10 mouse cellular contexts compared by ENCODE assay signal in the genomic region with DNA sequence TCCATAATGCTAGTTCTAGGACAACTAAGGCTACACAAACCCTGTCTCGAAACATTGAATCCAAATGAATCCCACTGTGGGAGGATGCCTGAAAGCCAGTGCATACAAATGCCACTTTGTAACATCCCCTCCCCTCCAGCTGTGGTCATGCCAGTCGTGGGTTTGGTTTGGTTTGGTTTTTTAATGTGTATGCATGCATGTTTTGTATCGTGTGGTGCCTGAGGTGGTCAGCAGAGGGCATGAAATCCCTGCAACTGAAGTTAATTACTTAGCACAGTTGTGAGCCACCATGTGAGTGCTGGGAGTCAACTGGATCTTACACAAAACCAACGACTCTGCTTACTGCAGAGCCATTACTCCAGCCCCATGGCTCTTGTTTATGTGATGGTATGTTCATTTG. TPM values are rescaled to one million over a fixed set of nuclear protein-coding genes. Genes with fewer than 3 reads are reported as not detected.
A peak's percentile ranks its signal among the peaks of the same experiment; 100 is the strongest.
DNase-seq lines count a peak whose midpoint lies in the region; ATAC-seq and TF ChIP-seq lines count a peak whose summit lies in the region.
"Had no signal": no experiment of that assay in that cellular context is flagged by ENCODE, and none has a peak within 500 bp of the region (broad histone marks: within the 10 kb centered on the region; RNA-seq: fewer than 3 reads in every experiment).

No protein-coding gene starts in this region.

- H3K9ac ChIP-seq in liver, embryonic 14.5 days (replicated peaks): no peak overlapping the region
- H3K9ac ChIP-seq in liver, embryonic 12.5 days: no peak overlapping the region
- no peak overlapping the region for H3K9ac ChIP-seq in hindbrain, embryonic 12.5 days
- no peak overlapping the region for H3K9ac ChIP-seq in midbrain, postnatal 0 days (replicated peaks; ENCODE audit: low read length, poor library complexity, severe bottlenecking)
- H3K9ac ChIP-seq: limb, embryonic 12.5 days; stomach, embryonic 15.5 days had no signal

- no peak overlapping the region for H3K27ac ChIP-seq in liver, embryonic 14.5 days
- no peak overlapping the region for H3K27ac ChIP-seq in liver, embryonic 12.5 days
- H3K27ac ChIP-seq in hindbrain, embryonic 12.5 days: no peak overlapping the region
- no peak overlapping the region for H3K27ac ChIP-seq in midbrain, postnatal 0 days (ENCODE audit: low read depth, low read length)
- H3K27ac ChIP-seq: limb, embryonic 12.5 days; stomach, embryonic 15.5 days had no signal

- no peak for TF ChIP-seq EP300 in liver, embryonic 14.5 days (IDR thresholded peaks at IDR 0.05; ENCODE audit: low read depth)

- WGBS in liver, embryonic 14.5 days (ENCODE audit: insufficient replicate concordance): 65% methylated on average over 4 of the region's 4 CpGs
- 69% methylated on average over 4 of the region's 4 CpGs for WGBS in liver, embryonic 12.5 days (ENCODE audit: insufficient replicate concordance)
- WGBS in hindbrain, embryonic 12.5 days: 65% methylated on average over 4 of the region's 4 CpGs
- WGBS in midbrain, postnatal 0 days: 49% methylated on average over 4 of the region's 4 CpGs

- peak; percentile 33 for TF ChIP-seq CTCF in liver, embryonic 14.5 days (IDR thresholded peaks at IDR 0.05; ENCODE audit: low read depth)
- peak; percentile 73 for TF ChIP-seq CTCF in midbrain, postnatal 0 days (IDR thresholded peaks at IDR 0.05)

- peaks cover 0 to 2% of the 10 kb centered on the region in 2 experiments; a peak in 2 of 4 replicates for H3K4me1 ChIP-seq in liver, embryonic 14.5 days (replicated peaks; ENCODE audit: control insufficient read depth in 2 of 2, insufficient read depth in 2 of 2, low read length in 1 of 2)
- H3K4me1 ChIP-seq in liver, embryonic 12.5 days: peaks cover 10% of the 10 kb centered on the region; the same call in 1 of the 2 replicates
- no peaks in the 10 kb centered on the region for H3K4me1 ChIP-seq in hindbrain, embryonic 12.5 days
- H3K4me1 ChIP-seq in midbrain, postnatal 0 days (ENCODE audit: insufficient read depth, low read length): no peaks in the 10 kb centered on the region
- H3K4me1 ChIP-seq: limb, embryonic 12.5 days; stomach, embryonic 15.5 days had no signal

- 0 out of 2 replicates have a peak, but pooled peaks have one; percentile 9 for ATAC-seq in liver, embryonic 14.5 days (ENCODE audit: insufficient read depth)
- ATAC-seq in liver, embryonic 12.5 days: no peak
- peak; percentile 45 for ATAC-seq in hindbrain, embryonic 12.5 days (ENCODE audit: low FRiP score)
- ATAC-seq in midbrain, postnatal 0 days (ENCODE audit: low FRiP score): peak; percentile 67

- DNase-seq in adrenal gland, postnatal 10 days: peak; percentile 16
- DNase-seq in adrenal gland, adult (ENCODE audit: inconsistent age in 2 of 2, low spot score in 1 of 2): no peak
- no peak for DNase-seq in liver, embryonic 14.5 days (ENCODE audit: low read depth in 3 of 3, low spot score in 3 of 3)
- peak; percentile 55 for DNase-seq in midbrain, postnatal 0 days (ENCODE audit: low spot score)
- no peak for DNase-seq in thymus, adult 18-20 months
- DNase-seq in cerebellum, adult 11 months: no peak

- peaks cover 17% of the 10 kb centered on the region for H3K36me3 ChIP-seq in liver, embryonic 14.5 days (replicated peaks; ENCODE audit: control insufficient read depth, insufficient read depth, low read depth)
- peaks cover 61% of the 10 kb centered on the region for H3K36me3 ChIP-seq in liver, embryonic 12.5 days
- peaks cover 25% of the 10 kb centered on the region for H3K36me3 ChIP-seq in hindbrain, embryonic 12.5 days
- H3K36me3 ChIP-seq in midbrain, postnatal 0 days (ENCODE audit: insufficient read depth, low read length): peaks cover 8% of the 10 kb centered on the region

- no peak overlapping the region for H3K4me2 ChIP-seq in liver, embryonic 14.5 days (ENCODE audit: low read depth)
- H3K4me2 ChIP-seq in liver, embryonic 12.5 days: no peak overlapping the region
- H3K4me2 ChIP-seq in hindbrain, embryonic 12.5 days (replicated peaks): no peak overlapping the region
- H3K4me2 ChIP-seq in midbrain, postnatal 0 days (ENCODE audit: low read depth, low read length, poor library complexity, severe bottlenecking): no peak overlapping the region
- H3K4me2 ChIP-seq: limb, embryonic 12.5 days; stomach, embryonic 15.5 days had no signal

- H3K27me3 ChIP-seq in liver, embryonic 14.5 days (ENCODE audit: control insufficient read depth, insufficient read depth, low read length): no peaks in the 10 kb centered on the region
- no peaks in the 10 kb centered on the region for H3K27me3 ChIP-seq in liver, embryonic 12.5 days (replicated peaks)
- H3K27me3 ChIP-seq in hindbrain, embryonic 12.5 days: no peaks in the 10 kb centered on the region
- no peaks in the 10 kb centered on the region for H3K27me3 ChIP-seq in midbrain, postnatal 0 days (ENCODE audit: insufficient read depth, low read length)
- H3K27me3 ChIP-seq: limb, embryonic 12.5 days; stomach, embryonic 15.5 days had no signal

- H3K4me3 ChIP-seq in liver, embryonic 14.5 days (ENCODE audit: insufficient read depth in 1 of 2, low read depth in 2 of 2, low read length in 2 of 2): no peak overlapping the region
- no peak overlapping the region for H3K4me3 ChIP-seq in liver, embryonic 12.5 days
- no peak overlapping the region for H3K4me3 ChIP-seq in hindbrain, embryonic 12.5 days
- H3K4me3 ChIP-seq in midbrain, postnatal 0 days (ENCODE audit: low read depth, low read length): no peak overlapping the region
- H3K4me3 ChIP-seq: limb, embryonic 12.5 days; stomach, embryonic 15.5 days had no signal

- no peaks in the 10 kb centered on the region for H3K9me3 ChIP-seq in liver, embryonic 14.5 days (ENCODE audit: control insufficient read depth, low read length)
- H3K9me3 ChIP-seq in liver, embryonic 12.5 days (replicated peaks): no peaks in the 10 kb centered on the region
- no peaks in the 10 kb centered on the region for H3K9me3 ChIP-seq in hindbrain, embryonic 12.5 days (replicated peaks)
- H3K9me3 ChIP-seq in midbrain, postnatal 0 days (ENCODE audit: low read length): no peaks in the 10 kb centered on the region
- H3K9me3 ChIP-seq: limb, embryonic 12.5 days; stomach, embryonic 15.5 days had no signal

RNA-seq across cellular contexts. Expression of gene Eif4e, which starts 32.5 kb away (rescaled TPM):
- total RNA-seq in adrenal gland, postnatal 10 days (2021): 100 to 1,000 TPM; 152 to 172 TPM
- 22.6 and 74.4 TPM in 2 replicates for polyA plus RNA-seq in liver, embryonic 14.5 days (2012; rRNA removed)
- polyA plus RNA-seq in liver, embryonic 14.5 days (2014; fragmentation: Nextera tagmentation; extraction: Ambion mirVana): 180 and 187 TPM in 2 replicates
- 251 and 254 TPM in 2 replicates for polyA plus RNA-seq in liver, embryonic 12.5 days (2016; fragmentation: Nextera tagmentation; extraction: Ambion mirVana)
- 300 and 313 TPM in 2 replicates for polyA plus RNA-seq in hindbrain, embryonic 12.5 days (2016; fragmentation: Nextera tagmentation; extraction: Ambion mirVana)
- 91.4 and 104 TPM in 2 replicates for total RNA-seq in midbrain, postnatal 0 days (2014; rRNA removed)
- 293 and 309 TPM in 2 replicates for polyA plus RNA-seq in midbrain, postnatal 0 days (2015; fragmentation: Nextera tagmentation; extraction: Ambion mirVana)

Comparison
In these comparisons a context has a peak if more than half of its experiments do, and no peak if none do; other contexts are left out.
1. DNase-seq: peak in adrenal gland, postnatal 10 days (single experiment) and midbrain, postnatal 0 days (single experiment); none in adrenal gland, adult (0 of 2), liver, embryonic 14.5 days (0 of 3), thymus, adult 18-20 months (0 of 2) and cerebellum, adult 11 months (single experiment).